Mouse (Mus musculus) hindbrain, postnatal 0 days (tissue): Measurements from ENCODE around the gene Ppfibp1. TPM values are rescaled to one million over a fixed set of nuclear protein-coding genes. Genes with fewer than 3 reads are reported as not detected.

Experiments
- ATAC-seq: fragments of 200-750 bp; cut with Nextera tagmentation; 2 replicates; pipeline ENCODE4 v1.8.0; 2017; ENCODE audit warnings: mild to moderate bottlenecking, moderate TSS enrichment, moderate library complexity
- DNase-seq: peaks from one replicate; pipeline ENCODE4 v3.0.0-alpha.2; 2015; ENCODE audit warnings: low spot score
- H3K27ac ChIP-seq: fragments of 300-500 bp; sonication (generic); 2 replicates; pipeline ENCODE4 v1.5.1; 2014; ENCODE audit warnings: mild to moderate bottlenecking
- H3K27me3 ChIP-seq: fragments of 300-500 bp; sonication (generic); 2 replicates; pipeline ENCODE4 v1.6.1; 2014; ENCODE audit warnings: low read length, mixed read lengths; ENCODE audit not compliant: insufficient read depth
- H3K36me3 ChIP-seq: fragments of 300-500 bp; sonication (generic); 2 replicates; pipeline ENCODE4 v1.6.1; 2014; ENCODE audit warnings: low read length, mixed read lengths; ENCODE audit not compliant: insufficient read depth
- H3K4me1 ChIP-seq: fragments of 300-500 bp; sonication (generic); 2 replicates; pipeline ENCODE4 v1.6.1; 2014; ENCODE audit warnings: antibody characterized with exemption, low read length, mixed read lengths; ENCODE audit not compliant: insufficient read depth
- H3K4me2 ChIP-seq: fragments of 300-500 bp; sonication (generic); 2 replicates; pipeline ENCODE4 v1.6.1; 2014; ENCODE audit warnings: low read depth, mild to moderate bottlenecking, low read length, moderate library complexity, mixed read lengths
- H3K4me3 ChIP-seq: fragments of 300-500 bp; sonication (generic); 2 replicates; pipeline ENCODE4 v1.5.1; 2014; ENCODE audit warnings: low read length
- H3K9ac ChIP-seq: fragments of 300-500 bp; sonication (generic); replicated peaks from 2 replicates; pipeline ENCODE4 v1.6.1; 2014; ENCODE audit warnings: mild to moderate bottlenecking, low read length, moderate library complexity, mixed read lengths
- H3K9me3 ChIP-seq: fragments of 300-500 bp; sonication (generic); 2 replicates; pipeline ENCODE4 v1.6.1; 2016; ENCODE audit warnings: low read length, mixed read lengths
- CTCF ChIP-seq: IDR thresholded peaks from 2 replicates; pipeline ENCODE4 v1.5.1; 2016; ENCODE audit warnings: antibody characterized with exemption, control low read depth, low read depth
- WGBS: fragments of 180-500 bp; shearing (Covaris S2); extraction: QIAGEN DNeasy Blood & Tissue Kit; methylation state at CpG from one replicate; pipeline ENCODE4 v1.1.7; 2014; 5-methylcytosine and 5-hydroxymethylcytosine counted together
- polyA plus RNA-seq: library from polyadenylated mRNA; unstranded; fragments of >200 nt; fragmentation: Nextera tagmentation; extraction: Ambion mirVana; gene quantifications from 2 replicates; pipeline ENCODE4 v1.2.1, GENCODE M21; 2015
- total RNA-seq: library from RNA; depleted of rRNA; stranded (reverse); fragments of >200 nt; gene quantifications from 2 replicates; pipeline ENCODE4 v1.2.3, GENCODE M21; 2014

Gene Ppfibp1
- total and polyA plus RNA-seq, 2 experiments from 2014 or later: 16.3 to 26.8 TPM

- 0 out of 2 replicates have a peak, but pooled peaks cover 3% of the 10 kb centered on the region for H3K36me3 ChIP-seq
- no peak overlapping the region for H3K9ac ChIP-seq
- WGBS: 90% methylated on average over 3 of the region's 3 CpGs
- no peak for TF ChIP-seq CTCF
- H3K4me3 ChIP-seq: no peak overlapping the region
- DNase-seq (no peak), ATAC-seq (no peak)
- H3K4me2 ChIP-seq: no peak overlapping the region
- no peaks in the 10 kb centered on the region for H3K4me1 ChIP-seq
- H3K9me3 ChIP-seq: no peaks in the 10 kb centered on the region
- no peak overlapping the region for H3K27ac ChIP-seq
- H3K27me3 ChIP-seq: no peaks in the 10 kb centered on the region
Observed at GRCm38 (mm10) chr6:147024761-147025160, 136.5 kb downstream of the Ppfibp1 start.

- Histone ChIP-seq H3K4me1 (no peaks in the 10 kb centered on the region), H3K36me3 (0 out of 2 replicates have a peak, but pooled peaks cover 3% of the 10 kb centered on the region), H3K9me3 (no peaks in the 10 kb centered on the region), H3K27ac (no peak overlapping the region), H3K4me2 (no peak overlapping the region), H3K9ac (no peak overlapping the region), H3K4me3 (no peak overlapping the region), H3K27me3 (no peaks in the 10 kb centered on the region)
- ATAC-seq (no peak), DNase-seq (no peak)
- WGBS: 83% methylated on average over 2 of the region's 2 CpGs
- no peak for TF ChIP-seq CTCF
Observed at GRCm38 (mm10) chr6:147028396-147028795, 140.1 kb downstream of the Ppfibp1 start.

DNA sequence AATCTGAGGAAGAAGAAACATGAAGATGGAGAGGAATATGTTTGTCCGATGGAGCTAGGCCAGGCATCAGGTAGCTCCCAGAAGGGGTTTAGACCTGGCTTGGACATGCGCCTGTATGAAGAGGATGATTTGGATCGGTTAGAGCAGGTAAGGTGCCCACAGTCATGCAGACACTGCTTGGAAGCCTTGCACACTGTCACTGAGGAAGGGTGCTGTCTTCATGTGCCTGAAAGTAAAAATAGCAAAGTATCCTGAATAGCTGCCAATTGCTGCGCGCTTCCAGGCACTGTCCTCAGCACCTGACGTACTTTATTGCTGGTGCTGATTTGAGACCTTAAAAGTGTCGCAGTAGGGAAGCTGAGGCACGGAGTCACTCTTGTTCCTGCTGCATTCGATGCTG lies 141.3 kb downstream of the Ppfibp1 start:
- H3K9ac ChIP-seq: no peak overlapping the region
- H3K27me3 ChIP-seq: no peaks in the 10 kb centered on the region
- H3K9me3 ChIP-seq: no peaks in the 10 kb centered on the region
- 0 out of 2 replicates have a peak, but pooled peaks cover 3% of the 10 kb centered on the region for H3K36me3 ChIP-seq
- WGBS: 89% methylated on average over 9 of the region's 9 CpGs
- no peak overlapping the region for H3K4me3 ChIP-seq
- no peak overlapping the region for H3K27ac ChIP-seq
- DNase-seq (no peak), ATAC-seq (no peak)
- no peak for TF ChIP-seq CTCF
- H3K4me2 ChIP-seq: no peak overlapping the region
- no peaks in the 10 kb centered on the region for H3K4me1 ChIP-seq

- Histone ChIP-seq H3K4me1 (no peaks in the 10 kb centered on the region), H3K9ac (no peak overlapping the region), H3K9me3 (no peaks in the 10 kb centered on the region), H3K27me3 (no peaks in the 10 kb centered on the region), H3K36me3 (0 out of 2 replicates have a peak, but pooled peaks cover 3% of the 10 kb centered on the region), H3K27ac (no peak overlapping the region), H3K4me2 (no peak overlapping the region), H3K4me3 (no peak overlapping the region)
- ATAC-seq (no peak), DNase-seq (peak; percentile 50)
- WGBS: 70% methylated on average over 15 of the region's 15 CpGs
- no peak for TF ChIP-seq CTCF
Observed at GRCm38 (mm10) chr6:147030096-147030885, 142.0 kb downstream of the Ppfibp1 start.

GRCm38 (mm10) chr6:147032303-147032925 lies 144.1 kb downstream of the Ppfibp1 start, which contains the start of gene Rep15:
Rep15 (plus strand) TSS chr6:147032584.
- 0 out of 2 replicates have a peak, but pooled peaks cover 3% of the 10 kb centered on the region for H3K36me3 ChIP-seq
- H3K4me1 ChIP-seq: no peaks in the 10 kb centered on the region
- WGBS: 36% methylated on average over 13 of the region's 13 CpGs
- TF ChIP-seq CTCF: no peak
- no peaks in the 10 kb centered on the region for H3K27me3 ChIP-seq
- H3K4me2 ChIP-seq: no peak within 1 kb of the TSS
- H3K9ac ChIP-seq: no peak within 1 kb of the TSS
- H3K4me3 ChIP-seq: no peak within 1 kb of the TSS
- H3K27ac ChIP-seq: no peak within 1 kb of the TSS
- ATAC-seq: no peak
- DNase-seq: no peak
- H3K9me3 ChIP-seq: no peaks in the 10 kb centered on the region

- Histone ChIP-seq H3K4me3 (peak within 1 kb of the TSS; percentile 84), H3K4me1 (peaks cover 7% of the 10 kb centered on the region; the same call in 1 of the 2 replicates), H3K36me3 (peaks cover 4% of the 10 kb centered on the region), H3K27me3 (0 out of 2 replicates have a peak, but pooled peaks cover 4% of the 10 kb centered on the region), H3K27ac (peak within 1 kb of the TSS; percentile 88), H3K9ac (peak within 1 kb of the TSS; percentile 89), H3K4me2 (peak within 1 kb of the TSS; percentile 77), H3K9me3 (no peaks in the 10 kb centered on the region)
- WGBS: 4% methylated on average over 54 of the region's 66 CpGs
- peak; percentile 99 for ATAC-seq
- TF ChIP-seq CTCF: peak; percentile 40
- DNase-seq: peak; percentile 94
Observed at GRCm38 (mm10) chr6:147042291-147043290, 154.3 kb downstream of the Ppfibp1 start, which contains the start of gene Mrps35. Mrps35 (plus strand) TSS chr6:147042764.
